Mouse (Mus musculus) forebrain, embryonic 14.5 days (tissue): ENCODE measurements at regions not wholly inside any gene's neighbourhood (a gene's known extent, or its start where the extent isn't known, plus 50 kb on each side); places are given as distances from the start of the nearest gene placed in this dataset.

Experiments
- ATAC-seq: fragments of 200-750 bp; cut with Nextera tagmentation; 2 replicates; pipeline ENCODE4 v1.8.0; 2017; ENCODE audit warnings: mild to moderate bottlenecking, moderate library complexity
- DNase-seq: peaks from one replicate; pipeline ENCODE4 v3.0.0-alpha.2; 2015; ENCODE audit warnings: low spot score
- H3K27ac ChIP-seq: fragments of 300-500 bp; sonication (generic); 2 replicates; pipeline ENCODE4 v1.5.1; 2014; ENCODE audit warnings: low read depth, mild to moderate bottlenecking, control low read depth, low read length, moderate library complexity
- H3K27me3 ChIP-seq: fragments of 300-500 bp; sonication (generic); replicated peaks from 2 replicates; pipeline ENCODE4 v1.6.1; 2014; ENCODE audit warnings: low read length, control low read depth, mixed read lengths; ENCODE audit not compliant: control insufficient read depth, insufficient read depth
- H3K36me3 ChIP-seq: fragments of 300-500 bp; sonication (generic); 2 replicates; pipeline ENCODE4 v1.6.1; 2014; ENCODE audit warnings: low read length, control low read depth; ENCODE audit not compliant: control insufficient read depth, insufficient read depth
- H3K4me1 ChIP-seq: fragments of 300-500 bp; sonication (generic); 2 replicates; pipeline ENCODE4 v1.6.1; 2014; ENCODE audit warnings: antibody characterized with exemption, low read length, control low read depth; ENCODE audit not compliant: control insufficient read depth, insufficient read depth
- H3K4me2 ChIP-seq: fragments of 300-500 bp; sonication (generic); 2 replicates; pipeline ENCODE4 v1.6.1; 2014; ENCODE audit warnings: mild to moderate bottlenecking, control low read depth, low read length
- H3K4me3 ChIP-seq: fragments of 300-500 bp; sonication (generic); 2 replicates; pipeline ENCODE4 v1.5.1; 2014; ENCODE audit warnings: low read depth, low read length, control low read depth
- H3K9ac ChIP-seq: fragments of 300-500 bp; sonication (generic); 2 replicates; pipeline ENCODE4 v1.6.1; 2014; ENCODE audit warnings: mild to moderate bottlenecking, low read length, control low read depth, moderate library complexity
- H3K9me3 ChIP-seq: fragments of 300-500 bp; sonication (generic); replicated peaks from 2 replicates; pipeline ENCODE4 v1.6.1; 2016; ENCODE audit warnings: low read length, control low read depth, mixed read lengths; ENCODE audit not compliant: control insufficient read depth
- WGBS: fragments of 180-500 bp; shearing (Covaris S2); extraction: QIAGEN DNeasy Blood & Tissue Kit; methylation state at CpG from one replicate; pipeline ENCODE4 v1.1.7; 2014; 5-methylcytosine and 5-hydroxymethylcytosine counted together

- peaks cover 62% of the 10 kb centered on the region for H3K4me1 ChIP-seq
- 0% methylated on average over 1 of the region's 1 CpGs for WGBS
- H3K9me3 ChIP-seq, result no peaks in the 10 kb centered on the region
- H3K36me3 ChIP-seq, result no peaks in the 10 kb centered on the region
- no peak overlapping the region for H3K4me3 ChIP-seq
- peak; percentile 21; the same call in 1 of the 2 replicates for ATAC-seq
- H3K27me3 ChIP-seq, result no peaks in the 10 kb centered on the region
- H3K4me2 ChIP-seq, result peak overlapping the region; percentile 12; the same call in 1 of the 2 replicates
- no peak overlapping the region for H3K9ac ChIP-seq
- DNase-seq, result peak; percentile 64
- peak overlapping the region; percentile 80 for H3K27ac ChIP-seq
These were observed 55.2 kb upstream of the Gm26897 start for GRCm38 (mm10) chr5:111678496-111678895.

- Histone ChIP-seq H3K36me3 (no peaks in the 10 kb centered on the region), H3K4me3 (no peak overlapping the region), H3K4me1 (peaks cover 49% of the 10 kb centered on the region), H3K27me3 (no peaks in the 10 kb centered on the region), H3K4me2 (no peak overlapping the region), H3K27ac (peak overlapping the region; percentile 84), H3K9ac (peak overlapping the region; percentile 43; the same call in 1 of the 2 replicates), H3K9me3 (no peaks in the 10 kb centered on the region)
- ATAC-seq (peak; percentile 54), DNase-seq (peak; percentile 83)
- 26% methylated on average over 7 of the region's 7 CpGs for WGBS
These were observed 52.2 kb upstream of the Gm26897 start for GRCm38 (mm10) chr5:111681362-111682028.

- H3K9ac ChIP-seq, result no peak overlapping the region
- H3K27ac ChIP-seq, result no peak overlapping the region
- H3K9me3 ChIP-seq, result no peaks in the 10 kb centered on the region
- ATAC-seq (no peak), DNase-seq (no peak)
- no peaks in the 10 kb centered on the region for H3K36me3 ChIP-seq
- H3K4me1 ChIP-seq, result peaks cover 35% of the 10 kb centered on the region
- no peaks in the 10 kb centered on the region for H3K27me3 ChIP-seq
- no peak overlapping the region for H3K4me2 ChIP-seq
- H3K4me3 ChIP-seq, result no peak overlapping the region
These were observed 50.8 kb upstream of the Gm26897 start for GRCm38 (mm10) chr5:111682899-111683298.
